Mouse (Mus musculus) intestine, embryonic 15.5 days (tissue): Measurements from ENCODE around the gene Arid5b. TPM values are rescaled to one million over a fixed set of nuclear protein-coding genes. Genes with fewer than 3 reads are reported as not detected.
"Not testable (repeated sequence)": the region's sequence is repeated elsewhere in the genome, so short reads cannot be mapped to it uniquely, and the experiment has no call there.

ENCODE experiments used
- ATAC-seq: fragments of 200-750 bp; cut with Nextera tagmentation; 2 replicates; pipeline ENCODE4 v1.8.0; 2017; ENCODE audit warnings: moderate TSS enrichment, moderate library complexity
- H3K27ac ChIP-seq: fragments of 300-500 bp; sonication (generic); 2 replicates; pipeline ENCODE4 v1.5.1; 2015; ENCODE audit warnings: mild to moderate bottlenecking, inconsistent platforms
- H3K27me3 ChIP-seq: fragments of 300-500 bp; sonication (generic); replicated peaks from 2 replicates; pipeline ENCODE4 v1.6.1; 2015; ENCODE audit warnings: inconsistent platforms
- H3K36me3 ChIP-seq: fragments of 300-500 bp; sonication (generic); 2 replicates; pipeline ENCODE4 v1.6.1; 2015; ENCODE audit warnings: inconsistent platforms
- H3K4me1 ChIP-seq: fragments of 300-500 bp; sonication (generic); replicated peaks from 2 replicates; pipeline ENCODE4 v1.6.1; 2015; ENCODE audit warnings: inconsistent platforms
- H3K4me2 ChIP-seq: fragments of 300-500 bp; sonication (generic); replicated peaks from 2 replicates; pipeline ENCODE4 v1.6.1; 2015; ENCODE audit warnings: mild to moderate bottlenecking, inconsistent platforms
- H3K4me3 ChIP-seq: fragments of 300-500 bp; sonication (generic); replicated peaks from 2 replicates; pipeline ENCODE4 v1.5.1; 2015; ENCODE audit warnings: inconsistent platforms
- H3K9ac ChIP-seq: fragments of 300-500 bp; sonication (generic); 2 replicates; pipeline ENCODE4 v1.6.1; 2015; ENCODE audit warnings: inconsistent platforms
- H3K9me3 ChIP-seq: fragments of 300-500 bp; sonication (generic); 2 replicates; pipeline ENCODE4 v1.6.1; 2016; ENCODE audit warnings: inconsistent platforms
- WGBS: fragments of 180-500 bp; shearing (Covaris S2); methylation state at CpG from one replicate; pipeline ENCODE4 v1.1.7; 2015; 5-methylcytosine and 5-hydroxymethylcytosine counted together
- polyA plus RNA-seq: library from polyadenylated mRNA; unstranded; fragments of >200 nt; fragmentation: Nextera tagmentation; extraction: Ambion mirVana; gene quantifications from 2 replicates; pipeline ENCODE4 v1.2.1, GENCODE M21; 2015

Arid5b gene
- polyA plus RNA-seq, 1 experiment from 2014 or later: 29.0 TPM

- H3K4me1 ChIP-seq: peaks cover 17% of the 10 kb centered on the region
- H3K4me3 ChIP-seq: no peak overlapping the region
- H3K9ac ChIP-seq: no peak overlapping the region
- peak overlapping the region; percentile 68 for H3K27ac ChIP-seq
- peak; percentile 37; the same call in 1 of the 2 replicates for ATAC-seq
- 50% methylated on average over 14 of the region's 14 CpGs for WGBS
- H3K9me3 ChIP-seq: no peaks in the 10 kb centered on the region
- no peak overlapping the region for H3K4me2 ChIP-seq
- no peaks in the 10 kb centered on the region for H3K27me3 ChIP-seq
- H3K36me3 ChIP-seq: peaks cover 5% of the 10 kb centered on the region; the same call in 1 of the 2 replicates
These were observed 173.4 kb downstream of the Arid5b start for GRCm38 (mm10) chr10:68104881-68105781.

GRCm38 (mm10) chr10:68104481-68104880, 174.1 kb downstream of the Arid5b start:
- Histone ChIP-seq H3K4me2 (no peak overlapping the region), H3K9ac (no peak overlapping the region), H3K9me3 (no peaks in the 10 kb centered on the region), H3K4me1 (peaks cover 16% of the 10 kb centered on the region), H3K4me3 (no peak overlapping the region), H3K36me3 (peaks cover 8% of the 10 kb centered on the region; the same call in 1 of the 2 replicates), H3K27me3 (no peaks in the 10 kb centered on the region), H3K27ac (peak overlapping the region; percentile 68)
- 22% methylated on average over 2 of the region's 2 CpGs for WGBS
- ATAC-seq: peak; percentile 56

GRCm38 (mm10) chr10:68103988-68104387, 174.6 kb downstream of the Arid5b start:
- Histone ChIP-seq H3K4me3 (no peak overlapping the region), H3K27ac (peak overlapping the region; percentile 68; the same call in 1 of the 2 replicates), H3K36me3 (peaks cover 8% of the 10 kb centered on the region; the same call in 1 of the 2 replicates), H3K27me3 (no peaks in the 10 kb centered on the region), H3K4me2 (no peak overlapping the region), H3K9me3 (no peaks in the 10 kb centered on the region), H3K4me1 (peaks cover 16% of the 10 kb centered on the region), H3K9ac (no peak overlapping the region)
- peak; percentile 79 for ATAC-seq
- WGBS: 50% methylated on average over 5 of the region's 5 CpGs

GRCm38 (mm10) chr10:68103078-68103855, 175.3 kb downstream of the Arid5b start:
- Histone ChIP-seq H3K4me3 (no peak overlapping the region), H3K36me3 (peaks cover 12% of the 10 kb centered on the region), H3K9me3 (no peaks in the 10 kb centered on the region), H3K4me2 (no peak overlapping the region), H3K27me3 (no peaks in the 10 kb centered on the region), H3K27ac (peak overlapping the region; percentile 68; the same call in 1 of the 2 replicates), H3K9ac (no peak overlapping the region), H3K4me1 (peaks cover 16% of the 10 kb centered on the region)
- WGBS: 52% methylated on average over 6 of the region's 6 CpGs
- no peak for ATAC-seq

GRCm38 (mm10) chr10:68102566-68102965, 176.0 kb downstream of the Arid5b start:
- no peaks in the 10 kb centered on the region for H3K9me3 ChIP-seq
- no peak overlapping the region for H3K4me2 ChIP-seq
- WGBS: 94% methylated on average over 6 of the region's 6 CpGs
- no peak for ATAC-seq
- peaks cover 19% of the 10 kb centered on the region for H3K36me3 ChIP-seq
- no peaks in the 10 kb centered on the region for H3K27me3 ChIP-seq
- H3K4me1 ChIP-seq: peaks cover 16% of the 10 kb centered on the region
- H3K4me3 ChIP-seq: no peak overlapping the region
- no peak overlapping the region for H3K9ac ChIP-seq
- H3K27ac ChIP-seq: no peak overlapping the region

GRCm38 (mm10) chr10:68101251-68101650, 177.3 kb downstream of the Arid5b start:
- Histone ChIP-seq H3K4me1 (peaks cover 16% of the 10 kb centered on the region), H3K9me3 (no peaks in the 10 kb centered on the region), H3K27ac (no peak overlapping the region), H3K27me3 (no peaks in the 10 kb centered on the region), H3K9ac (no peak overlapping the region), H3K4me3 (no peak overlapping the region), H3K36me3 (peaks cover 32% of the 10 kb centered on the region), H3K4me2 (no peak overlapping the region)
- no peak for ATAC-seq
- 80% methylated on average over 4 of the region's 4 CpGs for WGBS

GRCm38 (mm10) chr10:68100506-68100905, 178.0 kb downstream of the Arid5b start:
- Histone ChIP-seq H3K36me3 (peaks cover 36% of the 10 kb centered on the region), H3K9ac (no peak overlapping the region), H3K27me3 (no peaks in the 10 kb centered on the region), H3K4me1 (peaks cover 11% of the 10 kb centered on the region), H3K27ac (no peak overlapping the region), H3K4me2 (no peak overlapping the region), H3K9me3 (no peaks in the 10 kb centered on the region), H3K4me3 (no peak overlapping the region)
- no peak for ATAC-seq
- WGBS: 63% methylated on average over 8 of the region's 8 CpGs

GRCm38 (mm10) chr10:68099801-68100200, 178.7 kb downstream of the Arid5b start:
- H3K4me2 ChIP-seq, H3K27me3 ChIP-seq, H3K27ac ChIP-seq, H3K4me3 ChIP-seq, ATAC-seq, H3K9ac ChIP-seq, H3K9me3 ChIP-seq: not testable (repeated sequence)
- WGBS: 88% methylated on average over 7 of the region's 7 CpGs
- Histone ChIP-seq H3K36me3 (peaks cover 40% of the 10 kb centered on the region), H3K4me1 (peaks cover 10% of the 10 kb centered on the region)

GRCm38 (mm10) chr10:68097821-68098675, 180.5 kb downstream of the Arid5b start:
- Histone ChIP-seq H3K4me3 (no peak overlapping the region), H3K9me3 (no peaks in the 10 kb centered on the region), H3K36me3 (peaks cover 45% of the 10 kb centered on the region), H3K4me1 (0 out of 2 replicates have a peak, but pooled peaks cover 5% of the 10 kb centered on the region), H3K27me3 (no peaks in the 10 kb centered on the region), H3K9ac (no peak overlapping the region), H3K4me2 (no peak overlapping the region), H3K27ac (no peak overlapping the region)
- no peak for ATAC-seq
- 95% methylated on average over 19 of the region's 19 CpGs for WGBS

- H3K27me3 ChIP-seq: no peaks in the 10 kb centered on the region
- H3K27ac ChIP-seq: no peak overlapping the region
- H3K36me3 ChIP-seq: peaks cover 45% of the 10 kb centered on the region
- 0 out of 2 replicates have a peak, but pooled peaks cover 5% of the 10 kb centered on the region for H3K4me1 ChIP-seq
- H3K4me3 ChIP-seq: no peak overlapping the region
- no peaks in the 10 kb centered on the region for H3K9me3 ChIP-seq
- H3K9ac ChIP-seq: no peak overlapping the region
- WGBS: 93% methylated on average over 12 of the region's 12 CpGs
- no peak for ATAC-seq
- no peak overlapping the region for H3K4me2 ChIP-seq
These were observed 182.1 kb downstream of the Arid5b start for GRCm38 (mm10) chr10:68096395-68096794.

- WGBS: 77% methylated on average over 2 of the region's 2 CpGs
- Histone ChIP-seq H3K9me3 (no peaks in the 10 kb centered on the region), H3K27me3 (no peaks in the 10 kb centered on the region), H3K4me3 (no peak overlapping the region), H3K9ac (no peak overlapping the region), H3K4me2 (no peak overlapping the region), H3K4me1 (0 out of 2 replicates have a peak, but pooled peaks cover 5% of the 10 kb centered on the region), H3K27ac (no peak overlapping the region), H3K36me3 (peaks cover 39% of the 10 kb centered on the region)
- ATAC-seq: no peak
These were observed 183.4 kb downstream of the Arid5b start for GRCm38 (mm10) chr10:68095136-68095535.
